Mouse (Mus musculus): ENCODE results near the gene Ptpn11. TPM values are rescaled to one million over a fixed set of nuclear protein-coding genes. Genes with fewer than 3 reads are reported as not detected.

Ptpn11 gene
- 27.4 and 28.7 TPM in 2 replicates for polyA plus RNA-seq (2012)

DNA sequence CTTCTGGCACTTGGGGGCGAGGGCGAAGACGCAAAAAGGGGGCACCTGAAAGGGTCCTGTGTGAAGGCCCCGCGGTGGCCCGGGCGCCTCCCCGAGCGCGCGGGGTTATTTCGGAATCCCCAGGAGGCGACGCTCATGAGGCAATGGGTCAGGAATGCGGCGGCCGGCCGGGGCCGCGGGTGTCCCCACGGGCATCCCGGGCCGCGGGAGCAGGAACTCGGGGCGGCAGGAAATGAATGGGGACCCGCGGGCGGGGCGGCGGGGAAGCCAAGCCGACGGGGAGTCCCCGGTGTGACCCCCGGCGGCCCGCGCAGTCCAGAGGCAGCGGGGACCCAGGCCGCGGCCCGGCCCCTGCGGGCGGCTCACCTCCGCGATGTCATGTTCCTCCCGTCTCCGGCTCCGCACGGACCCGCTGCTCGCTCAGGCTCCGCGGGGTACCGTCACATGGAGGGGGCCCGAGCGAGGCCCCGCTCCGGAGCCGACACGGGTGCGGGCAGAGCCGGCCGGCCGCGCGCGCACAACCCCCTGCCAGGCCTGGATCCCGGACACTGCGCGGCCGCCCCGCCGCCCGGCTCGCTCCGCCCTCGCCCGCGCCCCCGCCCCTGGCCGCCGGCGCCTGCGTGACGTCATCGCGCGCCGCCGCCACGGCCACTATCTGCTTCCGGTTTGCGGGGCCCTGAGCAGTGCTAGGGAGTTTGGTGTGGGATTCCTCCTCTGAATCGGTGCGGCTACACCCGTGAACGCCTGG, at the start of gene Ptpn11:
Gene Ptpn11 (minus strand): TSS at position 562 of the 748 bp plus-strand sequence.

GRCm38 (mm10) chr5:121219980-121220731, 29.0 kb upstream of the Ptpn11 start, which contains the start of gene Hectd4:
Hectd4 (plus strand) TSS chr5:121220219.

DNA sequence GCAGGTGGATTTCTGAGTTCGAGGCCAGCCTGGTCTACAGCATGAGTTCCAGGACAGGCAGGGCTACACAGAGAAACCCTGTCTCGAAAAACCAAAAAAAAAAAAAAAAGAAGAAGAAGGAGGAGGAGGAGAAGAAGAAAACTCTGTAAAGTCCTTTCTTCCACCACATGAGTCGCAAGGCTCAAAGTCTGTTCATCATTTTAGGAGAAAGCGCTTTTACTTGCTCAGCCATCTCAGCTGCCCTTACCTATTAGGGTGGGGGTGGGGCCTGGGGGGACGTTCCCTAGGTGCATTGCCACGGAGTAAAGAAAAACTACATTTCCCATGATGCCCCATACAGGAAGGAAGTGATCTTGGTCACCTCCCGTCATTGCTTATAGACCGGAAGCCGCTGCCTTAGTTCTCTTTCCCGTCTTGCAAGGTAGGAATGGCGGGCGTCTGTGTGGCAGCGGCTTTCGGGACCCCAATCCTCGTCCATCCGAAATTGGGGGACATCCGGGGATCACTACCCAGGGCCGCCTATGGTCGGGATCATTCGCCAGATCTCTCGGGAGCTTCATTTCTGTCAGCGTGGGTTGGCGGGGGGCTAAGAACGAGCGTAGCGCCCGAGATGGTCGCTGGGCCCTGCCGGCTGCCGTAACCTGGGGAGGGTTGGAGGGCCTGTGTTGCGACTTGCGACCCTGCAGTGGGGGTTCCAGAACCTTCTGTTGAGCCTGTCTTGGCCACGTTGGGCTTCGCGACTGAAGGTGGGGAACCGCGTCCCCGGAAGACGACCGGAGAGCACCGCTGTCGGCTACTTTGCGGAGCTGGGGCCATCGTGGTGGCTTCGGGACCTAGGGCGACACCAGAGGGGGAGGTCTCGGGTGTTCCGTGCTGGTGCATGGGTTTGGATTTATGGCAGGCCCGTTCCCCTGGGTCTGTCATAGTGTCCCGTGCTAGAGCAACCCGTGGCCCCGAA, 13.2 kb upstream of the Ptpn11 start, which contains the start of gene Rpl6:
Gene Rpl6 (plus strand): TSS at position 350 of the 958 bp plus-strand sequence.

Other genes with a start within 250 kb of the Ptpn11 start
- gene Rph3a, start 181.3 kb downstream of the Ptpn11 start, polyA plus RNA-seq (2012), result 0.03 and 0.05 TPM in 2 replicates
- gene Rpl6, start 13.1 kb upstream of the Ptpn11 start, polyA plus RNA-seq (2012), result 495 and 623 TPM in 2 replicates
- 12.3 and 17.2 TPM in 2 replicates for gene Hectd4, start 28.8 kb upstream of the Ptpn11 start, polyA plus RNA-seq (2012)
- gene Trafd1, start 194.2 kb upstream of the Ptpn11 start, polyA plus RNA-seq (2012), result 51.1 and 55.2 TPM in 2 replicates
- 4.3 and 4.7 TPM in 2 replicates for gene Naa25, start 206.5 kb upstream of the Ptpn11 start, polyA plus RNA-seq (2012)